Mouse (Mus musculus): ENCODE measurements at regions not wholly inside any gene's neighbourhood (a gene's known extent, or its start where the extent isn't known, plus 50 kb on each side); places are given as distances from the start of the nearest gene placed in this dataset.
"Not testable (repeated sequence)": the region's sequence is repeated elsewhere in the genome, so short reads cannot be mapped to it uniquely, and the experiment has no call there.

DNA sequence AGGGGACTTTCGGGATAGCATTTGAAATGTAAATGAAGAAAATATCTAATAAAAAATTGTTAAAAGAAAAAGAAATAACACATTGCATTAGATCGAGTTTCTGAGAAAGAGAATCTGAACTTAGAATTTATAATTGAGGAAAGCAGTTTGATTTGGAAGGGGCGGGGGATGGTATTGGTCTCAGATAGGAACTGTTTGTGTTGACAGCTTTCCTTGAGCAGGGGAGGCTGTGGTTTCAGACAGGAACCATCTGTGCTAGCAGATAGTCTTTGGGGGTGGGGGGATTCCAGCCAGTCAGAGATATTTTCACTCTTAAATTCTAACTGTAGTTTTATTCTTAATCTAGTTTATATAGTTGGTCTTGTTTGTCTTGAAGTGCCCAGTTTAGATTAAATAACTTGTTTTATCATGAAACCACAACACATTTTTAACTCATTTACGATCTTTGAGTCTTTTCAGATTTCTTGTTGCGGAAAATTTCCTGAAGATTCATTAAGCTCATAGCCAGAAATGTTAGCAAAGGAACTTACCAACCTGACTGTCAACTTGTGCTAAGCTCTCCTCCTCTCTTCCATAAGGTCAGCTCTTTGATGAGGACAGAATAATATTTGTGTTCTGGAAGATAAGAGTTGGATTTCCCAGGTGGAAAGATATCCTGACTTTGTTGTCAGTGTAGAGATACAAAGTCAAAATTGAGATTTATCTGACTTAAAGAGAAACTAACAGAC, 846.2 kb downstream of the Dad1 start:
- H3K9me3 ChIP-seq (replicated peaks); H3K4me3 ChIP-seq; H3K4me2 ChIP-seq; H3K9ac ChIP-seq; H3K27me3 ChIP-seq; H3K36me3 ChIP-seq; H3K27ac ChIP-seq; ATAC-seq (replicated peaks; ENCODE audit: insufficient number of reproducible peaks, insufficient read depth, low FRiP score, low read depth); H3K4me1 ChIP-seq (replicated peaks): not testable (repeated sequence)
- 55% methylated on average over 3 of the region's 5 CpGs for WGBS

DNA sequence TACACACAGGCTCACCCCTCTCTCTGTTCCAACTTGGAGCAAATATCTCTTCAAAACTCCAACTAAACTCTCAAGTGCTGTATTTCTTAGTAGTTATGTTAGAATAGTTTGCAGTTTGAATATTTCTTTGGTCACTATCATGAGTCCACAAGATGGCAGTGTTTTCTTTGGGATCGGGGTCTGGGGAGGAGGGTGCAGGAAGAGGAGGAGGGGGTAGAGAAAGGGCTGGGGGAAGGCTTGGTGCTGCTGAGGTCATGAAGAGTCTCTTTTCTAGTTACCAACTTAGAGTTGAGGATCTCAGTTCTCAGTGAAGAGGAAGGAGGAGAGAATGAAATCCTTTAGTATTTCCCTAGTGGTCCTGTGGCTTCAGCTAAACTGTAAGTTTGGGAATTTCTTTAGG, 863.6 kb downstream of the Dad1 start:
- H3K4me1 ChIP-seq (replicated peaks); H3K4me3 ChIP-seq; H3K27me3 ChIP-seq; H3K27ac ChIP-seq; H3K9me3 ChIP-seq (replicated peaks); H3K9ac ChIP-seq; H3K4me2 ChIP-seq; H3K36me3 ChIP-seq; ATAC-seq (replicated peaks; ENCODE audit: insufficient number of reproducible peaks, insufficient read depth, low FRiP score, low read depth): not testable (repeated sequence)
- WGBS, result no CpG with 5 or more reads among the region's 1 CpGs

DNA sequence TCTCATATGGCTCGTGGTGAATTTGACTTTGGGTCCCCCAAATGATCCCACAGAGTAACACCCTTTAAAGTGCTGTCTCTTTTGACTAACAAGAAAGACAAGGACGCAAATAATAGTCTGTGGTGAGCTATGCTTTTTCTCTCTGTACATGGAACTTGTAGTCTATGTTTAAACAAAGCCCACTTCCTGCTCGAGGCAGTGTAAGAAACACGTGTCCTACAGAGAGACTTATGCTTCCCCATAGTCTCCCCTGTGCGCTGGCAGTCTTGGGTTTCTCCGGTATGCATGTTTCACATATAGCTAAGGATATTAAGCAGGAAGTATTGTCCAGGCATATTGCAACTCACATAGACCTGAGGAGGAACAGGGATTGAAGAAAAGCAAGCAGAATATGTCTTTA, 879.0 kb upstream of the Olfr1507 start:
- H3K27ac ChIP-seq; H3K9me3 ChIP-seq (replicated peaks); H3K4me3 ChIP-seq; H3K9ac ChIP-seq; H3K4me1 ChIP-seq (replicated peaks); ATAC-seq (replicated peaks; ENCODE audit: insufficient number of reproducible peaks, insufficient read depth, low FRiP score, low read depth); H3K27me3 ChIP-seq; H3K36me3 ChIP-seq; H3K4me2 ChIP-seq: not testable (repeated sequence)
- 70% methylated on average over 5 of the region's 6 CpGs for WGBS

DNA sequence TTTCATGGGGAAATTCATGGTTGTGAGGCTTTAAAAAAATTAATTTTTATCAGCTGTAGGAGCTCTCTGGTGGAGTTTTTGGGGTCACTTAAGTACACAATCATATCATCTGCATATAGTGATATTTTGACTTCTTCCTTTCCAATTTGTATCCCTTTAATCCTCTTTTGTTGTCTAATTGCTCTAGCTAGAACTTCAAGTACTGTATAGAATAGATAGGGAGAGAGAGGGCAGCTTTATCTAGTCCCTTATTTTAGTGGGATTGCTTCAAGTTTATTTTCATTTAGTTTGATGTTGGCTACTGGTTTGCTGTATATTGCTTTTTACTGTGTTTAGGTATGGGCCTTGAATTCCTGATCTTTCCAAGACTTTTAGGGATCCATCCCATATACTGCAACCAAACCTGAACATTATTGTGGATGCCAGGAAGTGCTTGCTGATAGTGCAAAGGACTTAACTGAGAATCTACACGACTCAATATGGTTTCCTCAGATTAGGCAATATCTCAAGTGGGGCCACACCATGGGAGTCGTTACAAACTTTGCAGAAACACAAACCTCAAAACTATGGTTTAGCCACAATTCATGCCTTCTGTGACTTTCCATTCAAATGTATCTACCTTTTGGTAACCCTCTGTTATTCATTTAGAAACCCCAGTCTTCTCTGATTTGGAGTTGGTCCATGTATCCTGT, 878.4 kb upstream of the Olfr1507 start:
- H3K4me1 ChIP-seq (replicated peaks); H3K4me2 ChIP-seq; H3K4me3 ChIP-seq; H3K27ac ChIP-seq; ATAC-seq (replicated peaks; ENCODE audit: insufficient number of reproducible peaks, insufficient read depth, low FRiP score, low read depth); H3K9ac ChIP-seq; H3K36me3 ChIP-seq; H3K27me3 ChIP-seq; H3K9me3 ChIP-seq (replicated peaks): not testable (repeated sequence)
- 36% methylated on average over 1 of the region's 2 CpGs for WGBS

DNA sequence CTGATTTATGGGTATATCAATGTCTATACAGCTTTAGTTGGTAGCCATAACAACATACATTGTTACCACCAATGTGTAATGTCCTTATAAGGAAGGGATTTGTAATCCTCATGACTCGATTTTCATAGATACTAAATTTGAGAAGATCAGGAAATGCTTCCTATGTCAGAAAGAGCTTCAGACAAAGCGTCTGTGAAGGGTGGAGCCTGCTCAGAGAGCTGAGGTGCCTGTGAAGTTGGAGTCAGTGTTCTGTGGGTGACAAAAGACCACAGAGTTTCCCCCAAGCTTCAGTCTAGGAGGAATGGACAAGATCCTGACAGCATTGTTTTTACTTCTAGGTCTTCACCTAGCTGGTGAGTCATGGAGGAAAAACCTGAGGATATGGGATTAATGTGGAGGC, 874.2 kb upstream of the Olfr1507 start:
- H3K27me3 ChIP-seq, result no peaks in the 10 kb centered on the region
- no peak overlapping the region for H3K4me2 ChIP-seq
- no peak overlapping the region for H3K9ac ChIP-seq
- H3K9me3 ChIP-seq (replicated peaks), result no peaks in the 10 kb centered on the region
- no peak overlapping the region for H3K4me3 ChIP-seq
- 46% methylated on average over 2 of the region's 2 CpGs for WGBS
- H3K27ac ChIP-seq, result no peak overlapping the region
- no peaks in the 10 kb centered on the region for H3K4me1 ChIP-seq (replicated peaks)
- ATAC-seq (replicated peaks; ENCODE audit: insufficient number of reproducible peaks, insufficient read depth, low FRiP score, low read depth), result no peak
- no peaks in the 10 kb centered on the region for H3K36me3 ChIP-seq

DNA sequence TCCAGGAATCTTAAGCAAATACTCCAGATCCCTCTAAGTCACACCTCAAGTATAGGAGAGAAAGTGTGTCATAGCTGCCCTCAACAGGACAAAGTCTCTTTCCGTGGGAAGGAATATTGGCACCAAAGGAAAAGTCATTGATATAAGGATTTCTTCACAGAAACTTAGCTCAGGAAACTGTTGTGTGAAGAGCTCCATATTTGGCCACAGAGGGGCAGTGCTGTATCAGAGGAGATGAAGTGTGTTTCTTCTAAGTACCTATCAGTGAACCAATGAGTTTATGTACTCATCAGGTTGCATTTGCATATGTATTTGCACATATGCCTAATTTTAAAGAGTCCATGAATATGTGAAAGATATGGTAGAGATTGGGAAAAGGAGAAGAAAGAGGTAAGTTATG, 871.9 kb upstream of the Olfr1507 start:
- not testable (repeated sequence) for H3K9ac ChIP-seq; H3K4me2 ChIP-seq; ATAC-seq (replicated peaks; ENCODE audit: insufficient number of reproducible peaks, insufficient read depth, low FRiP score, low read depth); H3K27me3 ChIP-seq; H3K9me3 ChIP-seq (replicated peaks); H3K4me1 ChIP-seq (replicated peaks); H3K4me3 ChIP-seq; H3K36me3 ChIP-seq; H3K27ac ChIP-seq
- WGBS, result 56% methylated on average over 1 of the region's 1 CpGs

DNA sequence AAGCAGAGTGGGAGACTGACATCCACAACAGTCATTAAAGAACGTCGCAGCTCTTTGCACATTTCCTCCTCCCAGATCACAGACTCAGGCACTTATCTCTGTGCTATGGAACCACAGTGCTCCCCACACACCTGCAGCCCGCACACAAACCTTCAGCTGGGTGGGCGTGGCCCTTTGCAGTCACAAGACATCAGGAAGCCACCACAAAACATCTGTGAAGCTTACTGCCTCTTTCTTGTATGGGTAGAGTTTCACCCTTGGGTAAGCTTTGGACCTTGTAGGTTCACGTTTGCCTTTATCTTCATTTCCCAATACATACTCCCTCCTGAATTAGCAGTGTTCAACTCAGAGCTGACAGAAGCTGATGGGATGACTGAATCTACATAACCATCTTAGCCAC, 868.4 kb upstream of the Olfr1507 start:
- H3K9me3 ChIP-seq (replicated peaks); H3K27ac ChIP-seq; H3K4me3 ChIP-seq; H3K4me1 ChIP-seq (replicated peaks); H3K36me3 ChIP-seq; H3K4me2 ChIP-seq; H3K27me3 ChIP-seq; H3K9ac ChIP-seq; ATAC-seq (replicated peaks; ENCODE audit: insufficient number of reproducible peaks, insufficient read depth, low FRiP score, low read depth): not testable (repeated sequence)
- 74% methylated on average over 5 of the region's 5 CpGs for WGBS

DNA sequence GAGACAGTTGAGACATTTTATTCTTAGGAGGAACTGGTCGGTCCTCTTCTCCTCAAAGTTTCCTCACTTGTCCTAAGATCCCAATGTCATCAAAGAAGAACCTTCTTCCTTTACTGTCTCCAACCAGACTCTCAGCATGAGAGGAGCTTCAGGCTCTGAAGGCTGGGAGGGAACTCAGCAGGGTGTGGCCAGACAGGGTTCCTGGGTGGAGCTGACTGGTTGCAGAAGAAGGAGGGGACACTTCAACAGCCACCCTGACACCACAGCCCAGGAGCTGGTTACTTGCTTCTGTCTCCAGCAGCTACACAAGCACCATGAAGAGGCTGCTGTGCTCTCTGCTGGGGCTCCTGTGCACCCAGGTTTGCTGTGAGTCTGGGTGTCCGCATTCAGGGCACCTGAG, 866.5 kb upstream of the Olfr1507 start:
- not testable (repeated sequence) for H3K4me3 ChIP-seq; H3K27me3 ChIP-seq; H3K4me2 ChIP-seq; H3K4me1 ChIP-seq (replicated peaks); H3K9ac ChIP-seq; ATAC-seq (replicated peaks; ENCODE audit: insufficient number of reproducible peaks, insufficient read depth, low FRiP score, low read depth); H3K9me3 ChIP-seq (replicated peaks); H3K27ac ChIP-seq; H3K36me3 ChIP-seq
- 71% methylated on average over 2 of the region's 2 CpGs for WGBS

DNA sequence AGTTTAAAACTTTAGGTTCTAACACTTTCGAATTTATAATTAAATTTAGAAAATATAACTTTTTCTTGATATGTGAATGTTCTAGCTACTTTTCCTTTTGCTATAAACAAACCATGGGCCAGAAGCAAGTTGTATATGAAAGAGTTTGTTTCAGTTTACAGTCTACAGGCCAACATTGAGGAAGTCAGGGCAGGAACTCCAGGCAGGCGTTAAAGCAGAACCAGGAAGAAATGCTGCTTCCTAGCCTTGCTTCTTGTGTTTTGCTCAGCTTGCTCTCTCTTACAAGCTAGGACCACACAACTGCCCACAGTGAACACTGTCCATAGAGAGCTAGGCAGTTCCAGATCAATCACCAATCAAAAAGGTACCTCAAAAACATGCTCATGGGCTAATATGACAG, 861.9 kb upstream of the Olfr1507 start:
- not testable (repeated sequence) for H3K27ac ChIP-seq; H3K9ac ChIP-seq; H3K36me3 ChIP-seq; H3K4me1 ChIP-seq (replicated peaks); H3K9me3 ChIP-seq (replicated peaks); H3K4me2 ChIP-seq; ATAC-seq (replicated peaks; ENCODE audit: insufficient number of reproducible peaks, insufficient read depth, low FRiP score, low read depth); H3K27me3 ChIP-seq; H3K4me3 ChIP-seq
- WGBS, result 64% methylated on average over 1 of the region's 2 CpGs

DNA sequence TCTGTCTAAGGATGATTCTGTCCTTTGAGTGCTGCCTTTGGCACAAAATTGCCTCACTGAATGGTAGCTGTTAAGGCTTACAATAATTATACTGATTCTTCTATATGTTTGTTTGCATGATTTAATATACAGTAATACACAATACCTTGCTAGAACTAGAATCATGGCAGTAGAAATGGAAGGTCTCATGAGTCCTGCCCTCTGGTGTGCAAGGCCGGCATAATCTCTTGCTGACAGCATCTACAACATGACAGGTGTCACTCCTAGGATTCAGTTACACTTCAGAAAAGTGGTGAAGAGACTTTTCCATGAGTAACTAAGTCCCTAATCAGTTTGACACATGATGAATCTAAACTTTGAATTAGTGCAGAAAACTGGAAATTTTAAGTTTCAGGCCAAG, 861.2 kb upstream of the Olfr1507 start:
- not testable (repeated sequence) for H3K4me1 ChIP-seq (replicated peaks); H3K4me3 ChIP-seq; H3K9me3 ChIP-seq (replicated peaks); H3K4me2 ChIP-seq; H3K27ac ChIP-seq; ATAC-seq (replicated peaks; ENCODE audit: insufficient number of reproducible peaks, insufficient read depth, low FRiP score, low read depth); H3K27me3 ChIP-seq; H3K36me3 ChIP-seq; H3K9ac ChIP-seq
- WGBS, result no CpG with 5 or more reads among the region's 1 CpGs

DNA sequence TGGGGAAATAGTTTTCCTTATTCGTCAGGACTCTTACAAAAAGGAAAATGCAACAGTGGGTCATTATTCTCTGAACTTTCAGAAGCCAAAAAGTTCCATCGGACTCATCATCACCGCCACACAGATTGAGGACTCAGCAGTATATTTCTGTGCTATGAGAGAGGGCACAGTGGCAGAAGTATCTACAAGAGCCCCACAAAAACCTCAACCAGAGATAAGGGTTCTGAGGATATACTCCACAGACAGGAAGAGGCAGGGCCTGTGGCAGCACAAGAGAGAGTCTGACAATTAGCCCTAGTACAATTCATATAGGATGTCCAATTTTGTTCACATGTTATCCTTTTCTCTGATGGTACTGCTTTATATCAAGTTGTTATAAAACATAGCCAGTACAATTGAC, 855.9 kb upstream of the Olfr1507 start:
- H3K27me3 ChIP-seq; ATAC-seq (replicated peaks; ENCODE audit: insufficient number of reproducible peaks, insufficient read depth, low FRiP score, low read depth); H3K9ac ChIP-seq; H3K4me3 ChIP-seq; H3K4me1 ChIP-seq (replicated peaks); H3K36me3 ChIP-seq; H3K9me3 ChIP-seq (replicated peaks); H3K4me2 ChIP-seq; H3K27ac ChIP-seq: not testable (repeated sequence)
- 77% methylated on average over 3 of the region's 3 CpGs for WGBS

DNA sequence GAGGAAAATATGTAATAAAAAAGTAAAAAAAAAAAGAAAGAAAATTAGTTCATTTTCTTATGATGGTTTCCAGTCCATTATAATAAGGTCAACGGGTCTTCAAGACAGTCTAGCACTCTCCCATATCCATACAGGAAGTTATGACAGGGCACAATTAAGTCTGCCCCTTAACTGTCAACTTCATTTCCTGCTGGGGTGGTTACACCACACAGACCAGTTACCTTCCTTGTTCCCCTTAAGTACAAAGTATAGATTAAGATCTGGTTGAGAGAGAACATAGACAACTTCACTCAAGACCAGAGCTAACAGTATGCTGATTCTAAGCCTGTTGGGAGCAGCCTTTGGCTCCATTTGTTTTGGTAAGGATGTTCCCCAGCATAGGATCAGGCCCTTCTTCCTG, 855.2 kb upstream of the Olfr1507 start:
- not testable (repeated sequence) for H3K4me1 ChIP-seq (replicated peaks); H3K36me3 ChIP-seq; H3K4me3 ChIP-seq; H3K27me3 ChIP-seq; ATAC-seq (replicated peaks; ENCODE audit: insufficient number of reproducible peaks, insufficient read depth, low FRiP score, low read depth); H3K4me2 ChIP-seq; H3K27ac ChIP-seq; H3K9ac ChIP-seq; H3K9me3 ChIP-seq (replicated peaks)
- 83% methylated on average over 1 of the region's 1 CpGs for WGBS
